8 mouse cellular contexts compared by ENCODE assay signal in the genomic region with DNA sequence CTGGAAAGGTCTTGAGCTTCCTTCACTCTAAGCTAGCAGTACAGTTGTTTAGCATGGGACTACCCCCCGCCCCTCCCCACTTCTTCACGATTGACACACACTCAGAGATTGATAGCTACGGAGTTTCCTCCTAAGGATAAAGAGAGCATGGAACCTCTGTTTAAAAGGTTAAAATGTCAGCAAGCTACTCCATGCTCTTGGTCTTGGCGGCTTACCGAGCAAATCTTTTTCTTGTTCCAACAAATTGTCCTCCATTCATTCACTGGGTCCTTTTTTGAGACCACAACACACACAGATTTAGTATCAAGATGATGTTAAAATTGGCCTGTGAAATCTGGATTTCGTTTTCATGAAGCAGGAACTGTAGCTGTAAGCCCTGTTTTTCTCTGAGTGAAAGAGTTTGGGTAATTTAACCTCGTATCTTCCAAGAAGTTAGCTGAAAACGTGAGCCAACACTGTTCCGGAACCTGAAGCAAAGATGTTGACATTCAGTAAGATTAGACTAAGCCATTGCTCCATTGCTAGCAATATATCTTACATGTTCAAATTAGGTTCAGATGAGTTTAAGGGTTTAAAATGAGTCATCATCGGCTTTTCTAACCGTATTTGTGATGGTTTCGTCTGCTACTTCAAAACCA. TPM values are rescaled to one million over a fixed set of nuclear protein-coding genes. Genes with fewer than 3 reads are reported as not detected.
A peak's percentile ranks its signal among the peaks of the same experiment; 100 is the strongest.
DNase-seq lines count a peak whose midpoint lies in the region; ATAC-seq and TF ChIP-seq lines count a peak whose summit lies in the region.

No protein-coding gene starts in this region.

- peak overlapping the region; percentile 55 for H3K9ac ChIP-seq in forebrain, postnatal 0 days
- H3K9ac ChIP-seq in liver, embryonic 16.5 days (ENCODE audit: low read depth, low read length), result peak overlapping the region; percentile 57

- no peak for TF ChIP-seq CTCF in layer of hippocampus, adult 2 months (conservative IDR thresholded peaks at IDR 0.05)
- no peak for TF ChIP-seq CTCF in bone marrow macrophage, adult 2 months (IDR thresholded peaks at IDR 0.05; ENCODE audit: low read depth, low read length)
- no peak for TF ChIP-seq CTCF in forebrain, postnatal 0 days (IDR thresholded peaks at IDR 0.05; ENCODE audit: low read depth)

- 22% methylated on average over 12 of the region's 12 CpGs for WGBS in forebrain, postnatal 0 days
- WGBS in liver, embryonic 16.5 days (ENCODE audit: insufficient replicate concordance), result 12% methylated on average over 12 of the region's 12 CpGs

- no peaks in the 10 kb centered on the region for H3K27me3 ChIP-seq in forebrain, postnatal 0 days (ENCODE audit: insufficient read depth, low read length)
- no peaks in the 10 kb centered on the region; the same call in 1 of the 2 replicates for H3K27me3 ChIP-seq in liver, embryonic 16.5 days (ENCODE audit: control insufficient read depth, insufficient read depth, low read depth, low read length)

- peak overlapping the region; percentile 67 for H3K4me2 ChIP-seq in forebrain, postnatal 0 days (ENCODE audit: low read depth)
- H3K4me2 ChIP-seq in liver, embryonic 16.5 days (ENCODE audit: low read depth, low read length), result peak overlapping the region; percentile 70

- no peak for ATAC-seq in forebrain, postnatal 0 days
- ATAC-seq in liver, embryonic 16.5 days (ENCODE audit: low read depth), result no peak

- H3K4me3 ChIP-seq in layer of hippocampus, adult 2 months, result peak overlapping the region; percentile 99
- peak overlapping the region; percentile 61 for H3K4me3 ChIP-seq in bone marrow macrophage, adult 2 months (ENCODE audit: insufficient read depth, low read length)
- peak overlapping the region; percentile 91 for H3K4me3 ChIP-seq in forebrain, postnatal 0 days (ENCODE audit: low read depth, low read length)
- peak overlapping the region; percentile 100 for H3K4me3 ChIP-seq in liver, embryonic 16.5 days (ENCODE audit: low read depth, low read length)

- TF ChIP-seq POLR2A in bone marrow macrophage, adult 2 months (IDR thresholded peaks at IDR 0.05; ENCODE audit: borderline replicate concordance, low read depth, low read length), result no peak

- DNase-seq in layer of hippocampus, adult 2 months (ENCODE audit: low spot score in 2 of 2), result no peak
- no peak for DNase-seq in layer of hippocampus, adult 9-11 months
- no peak for DNase-seq in forebrain, postnatal 0 days
- DNase-seq in natural killer cell, adult 2 months (ENCODE audit: low spot score in 2 of 2), result no peak
- DNase-seq in layer of hippocampus, adult 11-12 months (ENCODE audit: low spot score), result no peak
- no peak for DNase-seq in layer of hippocampus, postnatal 10 days (ENCODE audit: low spot score in 2 of 2)

- peak overlapping the region; percentile 92 for H3K27ac ChIP-seq in layer of hippocampus, adult 2 months
- peak overlapping the region; percentile 68 for H3K27ac ChIP-seq in bone marrow macrophage, adult 2 months (ENCODE audit: insufficient read depth, low read depth, low read length)
- peak overlapping the region; percentile 94 for H3K27ac ChIP-seq in forebrain, postnatal 0 days (ENCODE audit: low read depth, low read length)
- H3K27ac ChIP-seq in liver, embryonic 16.5 days (ENCODE audit: low read length), result peak overlapping the region; percentile 63

- no peaks in the 10 kb centered on the region for H3K9me3 ChIP-seq in forebrain, postnatal 0 days (ENCODE audit: low read length)
- no peaks in the 10 kb centered on the region for H3K9me3 ChIP-seq in liver, embryonic 16.5 days (replicated peaks; ENCODE audit: control insufficient read depth, low read length)

- no peaks in the 10 kb centered on the region for H3K36me3 ChIP-seq in forebrain, postnatal 0 days (ENCODE audit: insufficient read depth)
- peaks cover 3% of the 10 kb centered on the region; the same call in 1 of the 2 replicates for H3K36me3 ChIP-seq in liver, embryonic 16.5 days (ENCODE audit: control insufficient read depth, insufficient read depth)

- peaks cover 33% of the 10 kb centered on the region for H3K4me1 ChIP-seq in bone marrow macrophage, adult 2 months (ENCODE audit: control insufficient read depth, insufficient read depth, low read length)
- peaks cover 10% of the 10 kb centered on the region for H3K4me1 ChIP-seq in forebrain, postnatal 0 days (ENCODE audit: insufficient read depth)
- peaks cover 11% of the 10 kb centered on the region for H3K4me1 ChIP-seq in liver, embryonic 16.5 days (ENCODE audit: control insufficient read depth, low read depth, low read length)

RNA-seq across cellular contexts. Expression of gene Herc4, which starts 0.7 kb away (rescaled TPM):
- 10 to 100 TPM; 36.7 to 40.8 TPM for total RNA-seq in layer of hippocampus, adult 2 months (2021)
- polyA plus RNA-seq in bone marrow macrophage, adult 2 months (2012; ENCODE audit: insufficient read depth, insufficient read length, missing spikeins), result 107 and 111 TPM in 2 replicates
- 44.4 and 49.3 TPM in 2 replicates for total RNA-seq in forebrain, postnatal 0 days (2014; rRNA removed)
- polyA plus RNA-seq in forebrain, postnatal 0 days (2015; fragmentation: Nextera tagmentation; extraction: Ambion mirVana), result 17.8 and 21.3 TPM in 2 replicates
- polyA plus RNA-seq in liver, embryonic 16.5 days (2015; fragmentation: Nextera tagmentation; extraction: Ambion mirVana), result 27.9 and 28.3 TPM in 2 replicates
- total RNA-seq in layer of hippocampus, postnatal 10 days (2021), result 10 to 100 TPM; 38.1 to 40.2 TPM

RNA-seq across cellular contexts. Expression of gene Mypn, which starts 39.2 kb away (rescaled TPM):
- total RNA-seq in layer of hippocampus, adult 2 months (2021), result 1 to 10 TPM; 1.5 to 1.6 TPM
- not detected in 2 replicates for polyA plus RNA-seq in bone marrow macrophage, adult 2 months (2012; ENCODE audit: insufficient read depth, insufficient read length, missing spikeins)
- 0.62 and 1.2 TPM in 2 replicates for total RNA-seq in forebrain, postnatal 0 days (2014; rRNA removed)
- 0.36 and 0.67 TPM in 2 replicates for polyA plus RNA-seq in forebrain, postnatal 0 days (2015; fragmentation: Nextera tagmentation; extraction: Ambion mirVana)
- 0.23 and 0.41 TPM in 2 replicates for polyA plus RNA-seq in liver, embryonic 16.5 days (2015; fragmentation: Nextera tagmentation; extraction: Ambion mirVana)
- 1 to 10 TPM; 3.7 to 4.2 TPM for total RNA-seq in layer of hippocampus, postnatal 10 days (2021)
